Mouse (Mus musculus) CD8-positive naive resting alpha-beta T cell, adult 2 months (primary cell): ENCODE data around the gene Pigw.
A peak's percentile ranks its signal among the peaks of the same experiment; 100 is the strongest.

Experiments
- DNase-seq, 2 experiments: peaks; one replicate each; pipeline ENCODE4 v3.0.0; 2022; ENCODE audit warnings: low read depth in 2 of 2, low spot score in 2 of 2

Pigw gene

GRCm38 (mm10) chr11:84879772-84880464 lies at the start of gene Pigw, which contains the start of gene Myo19:
Pigw (minus strand) TSS chr11:84880285.
Myo19 (plus strand) TSS chr11:84880148.
- peak; percentile 55 to 61 for DNase-seq

- DNase-seq, result no peak
Observed at GRCm38 (mm10) chr11:84920981-84921380, 40.9 kb upstream of the Pigw start.

GRCm38 (mm10) chr11:84919951-84920350 lies 39.9 kb upstream of the Pigw start:
- no peak for DNase-seq

- peak; percentile 25 to 58 for DNase-seq
Observed at GRCm38 (mm10) chr11:84919276-84919675, 39.2 kb upstream of the Pigw start.

- peak; percentile 75 to 81 for DNase-seq
Observed at GRCm38 (mm10) chr11:84918425-84918824, 38.3 kb upstream of the Pigw start.

- DNase-seq, result no peak
Observed at GRCm38 (mm10) chr11:84916703-84917300, 36.7 kb upstream of the Pigw start.

GRCm38 (mm10) chr11:84916053-84916702 lies 36.1 kb upstream of the Pigw start, which contains the start of gene Znhit3:
Znhit3 (minus strand) TSS chr11:84916366.
- peak; percentile 74 to 83 for DNase-seq

- peak in 1 of 2 experiments; percentile 13 for DNase-seq
Observed at GRCm38 (mm10) chr11:84914673-84915072, 34.6 kb upstream of the Pigw start.

- DNase-seq, result no peak
Observed at GRCm38 (mm10) chr11:84910411-84910810, 30.3 kb upstream of the Pigw start.

GRCm38 (mm10) chr11:84908480-84908879 lies 28.4 kb upstream of the Pigw start:
- no peak for DNase-seq

- DNase-seq, result no peak
Observed at GRCm38 (mm10) chr11:84907081-84907480, 27.0 kb upstream of the Pigw start.

- DNase-seq, result no peak
Observed at GRCm38 (mm10) chr11:84904597-84905144, 24.6 kb upstream of the Pigw start.

- no peak for DNase-seq
Observed at GRCm38 (mm10) chr11:84893113-84893512, 13.0 kb upstream of the Pigw start.

GRCm38 (mm10) chr11:84891705-84892104 lies 11.6 kb upstream of the Pigw start:
- no peak for DNase-seq

- DNase-seq, result no peak
Observed at GRCm38 (mm10) chr11:84889492-84889891, 9.4 kb upstream of the Pigw start.

GRCm38 (mm10) chr11:84888025-84888424 lies 7.9 kb upstream of the Pigw start:
- DNase-seq, result no peak

GRCm38 (mm10) chr11:84886767-84887511 lies 6.9 kb upstream of the Pigw start:
- no peak for DNase-seq

- no peak for DNase-seq
Observed at GRCm38 (mm10) chr11:84886236-84886635, 6.2 kb upstream of the Pigw start.

GRCm38 (mm10) chr11:84885238-84885637 lies 5.2 kb upstream of the Pigw start:
- DNase-seq, result no peak

GRCm38 (mm10) chr11:84882346-84882745 lies 2.3 kb upstream of the Pigw start:
- no peak for DNase-seq

GRCm38 (mm10) chr11:84880971-84881370 lies 886 bp upstream of the Pigw start:
- no peak for DNase-seq
